Mouse (Mus musculus): ENCODE data around the gene B4galnt3. TPM values are rescaled to one million over a fixed set of nuclear protein-coding genes. Genes with fewer than 3 reads are reported as not detected.

Gene B4galnt3
- polyA plus RNA-seq, 1 experiment from 2014 or later = not detected

GRCm38 (mm10) chr6:120242530-120242929 is 51.8 kb downstream of the B4galnt3 start:
- Histone ChIP-seq H3K9ac (no peak overlapping the region), H3K4me3 (no peak overlapping the region), H3K27me3 (no peaks in the 10 kb centered on the region), H3K27ac (no peak overlapping the region), H3K36me3 (ENCODE audit: poor library complexity, severe bottlenecking) (no peaks in the 10 kb centered on the region), H3K4me2 (no peak overlapping the region), H3K9me3 (replicated peaks) (no peaks in the 10 kb centered on the region), H3K4me1 (no peaks in the 10 kb centered on the region)
- 91% methylated on average over 8 of the region's 8 CpGs for WGBS
- no peak for ATAC-seq

- Histone ChIP-seq H3K4me2 (no peak overlapping the region), H3K4me3 (no peak overlapping the region), H3K27me3 (no peaks in the 10 kb centered on the region), H3K4me1 (no peaks in the 10 kb centered on the region), H3K36me3 (ENCODE audit: poor library complexity, severe bottlenecking) (no peaks in the 10 kb centered on the region), H3K9ac (no peak overlapping the region), H3K9me3 (replicated peaks) (no peaks in the 10 kb centered on the region), H3K27ac (no peak overlapping the region)
- WGBS = 91% methylated on average over 12 of the region's 12 CpGs
- no peak for ATAC-seq
Observed at GRCm38 (mm10) chr6:120241453-120241852, 52.9 kb downstream of the B4galnt3 start.

GRCm38 (mm10) chr6:120240461-120240860 is 53.9 kb downstream of the B4galnt3 start:
- no peak for ATAC-seq
- no peaks in the 10 kb centered on the region for H3K36me3 ChIP-seq (ENCODE audit: poor library complexity, severe bottlenecking)
- 78% methylated on average over 5 of the region's 5 CpGs for WGBS
- no peak overlapping the region for H3K4me3 ChIP-seq
- H3K9ac ChIP-seq = no peak overlapping the region
- H3K27me3 ChIP-seq = no peaks in the 10 kb centered on the region
- no peak overlapping the region for H3K27ac ChIP-seq
- no peaks in the 10 kb centered on the region for H3K9me3 ChIP-seq (replicated peaks)
- no peak overlapping the region for H3K4me2 ChIP-seq
- H3K4me1 ChIP-seq = no peaks in the 10 kb centered on the region

GRCm38 (mm10) chr6:120235874-120236273 is 58.5 kb downstream of the B4galnt3 start:
- Histone ChIP-seq H3K27ac (no peak overlapping the region), H3K9ac (no peak overlapping the region), H3K36me3 (ENCODE audit: poor library complexity, severe bottlenecking) (no peaks in the 10 kb centered on the region), H3K4me1 (no peaks in the 10 kb centered on the region), H3K4me3 (no peak overlapping the region), H3K9me3 (replicated peaks) (no peaks in the 10 kb centered on the region), H3K4me2 (no peak overlapping the region), H3K27me3 (no peaks in the 10 kb centered on the region)
- no peak for ATAC-seq
- 68% methylated on average over 7 of the region's 7 CpGs for WGBS

- Histone ChIP-seq H3K9me3 (replicated peaks) (no peaks in the 10 kb centered on the region), H3K27me3 (no peaks in the 10 kb centered on the region), H3K4me2 (no peak overlapping the region), H3K4me1 (0 out of 2 replicates have a peak, but pooled peaks cover 10% of the 10 kb centered on the region), H3K4me3 (no peak overlapping the region), H3K36me3 (ENCODE audit: poor library complexity, severe bottlenecking) (no peaks in the 10 kb centered on the region), H3K9ac (no peak overlapping the region), H3K27ac (no peak overlapping the region)
- no peak for ATAC-seq
- WGBS = 94% methylated on average over 6 of the region's 6 CpGs
Observed at GRCm38 (mm10) chr6:120232885-120233284, 61.5 kb downstream of the B4galnt3 start.

- Histone ChIP-seq H3K9me3 (replicated peaks) (no peaks in the 10 kb centered on the region), H3K9ac (no peak overlapping the region), H3K4me1 (0 out of 2 replicates have a peak, but pooled peaks cover 10% of the 10 kb centered on the region), H3K27ac (no peak overlapping the region), H3K4me2 (no peak overlapping the region), H3K4me3 (no peak overlapping the region), H3K36me3 (ENCODE audit: poor library complexity, severe bottlenecking) (no peaks in the 10 kb centered on the region), H3K27me3 (no peaks in the 10 kb centered on the region)
- no peak for ATAC-seq
- WGBS = 9% methylated on average over 1 of the region's 1 CpGs
Observed at GRCm38 (mm10) chr6:120230441-120230840, 63.9 kb downstream of the B4galnt3 start.

- no peak overlapping the region for H3K4me3 ChIP-seq
- H3K27me3 ChIP-seq = no peaks in the 10 kb centered on the region
- 0 out of 2 replicates have a peak, but pooled peaks cover 10% of the 10 kb centered on the region for H3K4me1 ChIP-seq
- ATAC-seq = no peak
- WGBS = 64% methylated on average over 7 of the region's 7 CpGs
- H3K4me2 ChIP-seq = no peak overlapping the region
- H3K9ac ChIP-seq = no peak overlapping the region
- H3K9me3 ChIP-seq (replicated peaks) = no peaks in the 10 kb centered on the region
- no peak overlapping the region for H3K27ac ChIP-seq
- H3K36me3 ChIP-seq (ENCODE audit: poor library complexity, severe bottlenecking) = no peaks in the 10 kb centered on the region
Observed at GRCm38 (mm10) chr6:120229806-120230205, 64.6 kb downstream of the B4galnt3 start.

GRCm38 (mm10) chr6:120227068-120227467 is 67.3 kb downstream of the B4galnt3 start:
- no peaks in the 10 kb centered on the region for H3K27me3 ChIP-seq
- H3K4me3 ChIP-seq = no peak overlapping the region
- H3K9ac ChIP-seq = no peak overlapping the region
- 0 out of 2 replicates have a peak, but pooled peaks cover 10% of the 10 kb centered on the region for H3K4me1 ChIP-seq
- no peaks in the 10 kb centered on the region for H3K9me3 ChIP-seq (replicated peaks)
- 79% methylated on average over 7 of the region's 7 CpGs for WGBS
- no peak overlapping the region for H3K27ac ChIP-seq
- no peaks in the 10 kb centered on the region for H3K36me3 ChIP-seq (ENCODE audit: poor library complexity, severe bottlenecking)
- H3K4me2 ChIP-seq = no peak overlapping the region
- ATAC-seq = no peak

GRCm38 (mm10) chr6:120225355-120225754 is 69.0 kb downstream of the B4galnt3 start:
- H3K4me2 ChIP-seq = no peak overlapping the region
- no peak for ATAC-seq
- 71% methylated on average over 6 of the region's 6 CpGs for WGBS

GRCm38 (mm10) chr6:120222669-120223068 is 71.7 kb downstream of the B4galnt3 start:
- Histone ChIP-seq H3K9ac (no peak overlapping the region), H3K27ac (no peak overlapping the region), H3K27me3 (no peaks in the 10 kb centered on the region), H3K4me2 (no peak overlapping the region), H3K4me1 (no peaks in the 10 kb centered on the region), H3K9me3 (replicated peaks) (no peaks in the 10 kb centered on the region), H3K36me3 (ENCODE audit: poor library complexity, severe bottlenecking) (no peaks in the 10 kb centered on the region), H3K4me3 (no peak overlapping the region)
- no peak for ATAC-seq
- 35% methylated on average over 6 of the region's 6 CpGs for WGBS

More at GRCm38 (mm10) chr6:120225355-120225754, 69.0 kb downstream of the B4galnt3 start:
- no peaks in the 10 kb centered on the region for H3K27me3 ChIP-seq
- H3K4me3 ChIP-seq = no peak overlapping the region
- no peaks in the 10 kb centered on the region for H3K9me3 ChIP-seq (replicated peaks)
- no peaks in the 10 kb centered on the region for H3K36me3 ChIP-seq (ENCODE audit: poor library complexity, severe bottlenecking)
- no peak overlapping the region for H3K27ac ChIP-seq
- H3K9ac ChIP-seq = no peak overlapping the region
- H3K4me1 ChIP-seq = 0 out of 2 replicates have a peak, but pooled peaks cover 6% of the 10 kb centered on the region

GRCm38 (mm10) chr6:120219281-120219680 is 75.1 kb downstream of the B4galnt3 start:
- Histone ChIP-seq H3K4me3 (no peak overlapping the region), H3K4me2 (no peak overlapping the region), H3K27me3 (no peaks in the 10 kb centered on the region), H3K4me1 (no peaks in the 10 kb centered on the region), H3K27ac (no peak overlapping the region), H3K9me3 (replicated peaks) (no peaks in the 10 kb centered on the region), H3K36me3 (ENCODE audit: poor library complexity, severe bottlenecking) (no peaks in the 10 kb centered on the region), H3K9ac (no peak overlapping the region)
- ATAC-seq = no peak
- 87% methylated on average over 2 of the region's 2 CpGs for WGBS

GRCm38 (mm10) chr6:120216702-120217101 is 77.7 kb downstream of the B4galnt3 start:
- Histone ChIP-seq H3K9me3 (replicated peaks) (no peaks in the 10 kb centered on the region), H3K4me3 (no peak overlapping the region), H3K4me1 (no peaks in the 10 kb centered on the region), H3K36me3 (ENCODE audit: poor library complexity, severe bottlenecking) (no peaks in the 10 kb centered on the region), H3K27me3 (no peaks in the 10 kb centered on the region), H3K4me2 (no peak overlapping the region), H3K27ac (no peak overlapping the region), H3K9ac (no peak overlapping the region)
- no peak for ATAC-seq
- WGBS = 88% methylated on average over 1 of the region's 1 CpGs

GRCm38 (mm10) chr6:120211536-120211935 is 82.8 kb downstream of the B4galnt3 start:
- Histone ChIP-seq H3K27me3 (no peaks in the 10 kb centered on the region), H3K4me1 (no peaks in the 10 kb centered on the region), H3K9me3 (replicated peaks) (no peaks in the 10 kb centered on the region), H3K4me2 (no peak overlapping the region), H3K9ac (no peak overlapping the region), H3K36me3 (ENCODE audit: poor library complexity, severe bottlenecking) (no peaks in the 10 kb centered on the region), H3K4me3 (no peak overlapping the region), H3K27ac (no peak overlapping the region)
- no peak for ATAC-seq
- 81% methylated on average over 6 of the region's 6 CpGs for WGBS

Measured in forebrain, embryonic 13.5 days (tissue).